Mouse (Mus musculus) 416B (cell line): ENCODE results near the gene Tes3-ps.

Source experiments
- DNase-seq: peaks from one replicate; pipeline ENCODE4 v3.0.0; 2011; ENCODE audit warnings: low read depth

Tes3-ps gene

DNA sequence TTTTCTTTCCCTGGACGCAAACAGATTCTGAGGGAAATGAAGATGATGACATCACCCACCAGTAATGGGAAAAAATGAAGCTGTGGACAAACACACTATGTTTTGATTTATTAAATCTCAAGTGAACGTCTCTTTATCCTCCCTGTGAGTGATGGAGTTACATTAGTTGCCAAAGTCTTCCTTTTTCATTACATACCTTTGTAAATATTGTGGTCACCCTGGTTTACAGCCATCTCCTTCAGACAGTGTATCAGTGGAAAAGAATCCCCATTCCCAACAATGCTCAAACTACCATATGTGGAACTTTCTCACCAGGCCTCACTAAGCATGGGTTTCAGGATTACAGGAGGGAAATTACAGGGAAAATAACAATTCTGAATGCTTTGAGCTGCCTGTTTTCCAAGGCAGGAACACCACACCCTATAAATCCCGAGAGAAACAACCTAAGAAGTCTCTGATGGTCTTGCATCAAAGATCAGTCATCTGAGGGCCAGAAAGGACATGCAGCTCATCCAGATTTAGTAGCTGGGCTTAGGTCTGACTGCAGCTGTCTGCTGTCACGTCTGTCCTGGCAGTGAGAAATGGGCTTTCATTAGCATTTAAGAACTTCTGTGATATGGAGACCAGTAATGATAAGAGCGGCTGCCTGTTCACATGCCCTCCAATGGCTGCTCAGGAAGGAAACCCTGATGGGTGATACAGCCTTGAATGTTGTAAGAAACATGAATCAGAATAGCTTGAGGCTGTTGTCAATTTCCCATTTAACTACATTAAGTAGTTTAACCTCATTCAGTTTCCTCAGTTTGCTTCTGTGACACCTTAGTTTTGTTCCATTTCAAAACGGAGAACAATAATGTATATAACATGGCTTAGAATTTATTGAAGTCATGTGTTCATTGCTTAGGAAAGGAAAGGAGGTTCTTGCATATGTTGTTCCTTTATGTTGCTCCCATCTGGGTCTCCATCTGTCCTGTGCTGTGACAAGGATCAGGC is at the start of gene Tes3-ps:
Tes3-ps (plus strand) TSS at position 943 of the 993 bp plus-strand sequence.
- DNase-seq, result peak; percentile 46

- no peak for DNase-seq
Observed at GRCm38 (mm10) chr13:49444451-49444850, 48.7 kb upstream of the Tes3-ps start.

- DNase-seq, result peak; percentile 81
Observed at GRCm38 (mm10) chr13:49449318-49449749, 43.8 kb upstream of the Tes3-ps start.

DNA sequence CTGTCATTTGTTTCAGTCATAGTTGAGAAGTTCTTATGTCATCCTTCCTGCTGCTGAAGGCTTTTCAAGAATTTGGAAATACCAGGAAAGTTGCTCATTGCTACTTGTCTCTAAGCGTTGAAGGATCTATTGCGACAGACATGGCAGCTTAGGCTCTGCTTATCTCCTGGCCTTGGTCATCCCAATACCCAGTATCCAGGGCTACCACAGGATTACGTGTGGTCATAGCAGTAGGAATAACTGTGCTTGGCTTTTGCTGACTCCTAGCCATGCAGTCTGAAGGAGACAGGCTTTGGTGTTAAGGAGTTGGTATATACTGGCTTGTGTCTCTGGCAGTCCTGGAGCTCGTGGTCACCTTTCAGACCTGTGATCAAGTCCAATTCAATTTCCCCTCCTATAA is 32.8 kb upstream of the Tes3-ps start:
- DNase-seq, result peak; percentile 72

- DNase-seq, result no peak
Observed at GRCm38 (mm10) chr13:49460692-49461414, 32.3 kb upstream of the Tes3-ps start.

DNA sequence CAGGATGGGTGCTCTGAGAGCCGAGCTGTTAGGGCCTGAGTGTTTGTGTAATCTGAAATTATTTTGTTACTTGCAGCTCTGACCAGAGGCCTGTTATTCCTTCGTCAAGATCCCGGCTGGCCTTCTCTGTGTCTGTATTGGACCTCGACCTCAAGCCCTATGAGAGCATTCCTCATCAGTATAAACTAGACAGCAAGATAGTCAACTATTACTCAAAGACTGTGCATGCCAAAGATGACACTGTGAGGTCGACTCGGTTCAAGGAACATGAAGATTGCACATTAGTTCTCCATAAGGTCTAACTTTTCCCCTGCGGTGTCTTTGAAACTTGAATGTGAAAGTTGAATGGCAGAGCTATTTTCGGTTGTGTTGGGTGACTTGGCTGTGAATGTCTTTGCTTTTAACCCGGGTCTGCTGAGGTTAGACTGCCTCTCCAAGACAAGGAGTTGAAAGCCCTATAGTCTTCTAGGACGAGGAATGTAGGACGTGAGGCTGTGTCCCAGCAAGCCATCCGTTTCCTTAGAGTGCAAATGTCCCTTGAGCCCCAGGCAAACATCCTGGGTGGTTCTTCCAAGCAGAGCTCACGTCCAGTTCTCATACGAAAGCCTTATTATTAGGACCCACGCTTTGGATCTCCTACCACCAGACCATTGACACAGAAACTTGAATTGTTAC is 31.5 kb upstream of the Tes3-ps start:
- no peak for DNase-seq

DNA sequence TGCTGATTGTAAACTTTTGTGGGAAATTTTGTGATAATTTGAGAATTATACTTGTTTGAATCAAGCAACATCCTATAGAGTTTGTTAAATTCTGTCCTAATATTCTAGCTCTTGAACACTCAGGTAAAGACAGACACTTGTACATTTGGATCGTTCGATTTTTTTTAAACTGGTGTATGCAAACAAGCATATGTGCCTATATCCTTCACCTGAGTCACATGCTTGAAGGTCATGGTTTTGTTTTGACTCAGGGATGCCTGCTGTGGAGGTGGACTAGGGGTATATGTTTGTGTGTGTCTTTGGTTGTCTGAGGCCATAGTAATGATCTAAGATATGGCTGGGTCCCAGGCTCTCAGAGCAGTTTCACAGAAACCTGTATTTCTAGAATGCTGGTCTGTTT is 30.2 kb upstream of the Tes3-ps start:
- no peak for DNase-seq

- DNase-seq, result no peak
Observed at GRCm38 (mm10) chr13:49465875-49466274, 27.2 kb upstream of the Tes3-ps start.

GRCm38 (mm10) chr13:49466393-49467075 is 26.6 kb upstream of the Tes3-ps start:
- DNase-seq, result no peak

GRCm38 (mm10) chr13:49467585-49467984 is 25.5 kb upstream of the Tes3-ps start:
- no peak for DNase-seq

GRCm38 (mm10) chr13:49469002-49469401 is 24.1 kb upstream of the Tes3-ps start:
- DNase-seq, result peak; percentile 18

GRCm38 (mm10) chr13:49470319-49470718 is 22.8 kb upstream of the Tes3-ps start:
- DNase-seq, result no peak

GRCm38 (mm10) chr13:49470806-49471205 is 22.3 kb upstream of the Tes3-ps start:
- peak; percentile 13 for DNase-seq

DNA sequence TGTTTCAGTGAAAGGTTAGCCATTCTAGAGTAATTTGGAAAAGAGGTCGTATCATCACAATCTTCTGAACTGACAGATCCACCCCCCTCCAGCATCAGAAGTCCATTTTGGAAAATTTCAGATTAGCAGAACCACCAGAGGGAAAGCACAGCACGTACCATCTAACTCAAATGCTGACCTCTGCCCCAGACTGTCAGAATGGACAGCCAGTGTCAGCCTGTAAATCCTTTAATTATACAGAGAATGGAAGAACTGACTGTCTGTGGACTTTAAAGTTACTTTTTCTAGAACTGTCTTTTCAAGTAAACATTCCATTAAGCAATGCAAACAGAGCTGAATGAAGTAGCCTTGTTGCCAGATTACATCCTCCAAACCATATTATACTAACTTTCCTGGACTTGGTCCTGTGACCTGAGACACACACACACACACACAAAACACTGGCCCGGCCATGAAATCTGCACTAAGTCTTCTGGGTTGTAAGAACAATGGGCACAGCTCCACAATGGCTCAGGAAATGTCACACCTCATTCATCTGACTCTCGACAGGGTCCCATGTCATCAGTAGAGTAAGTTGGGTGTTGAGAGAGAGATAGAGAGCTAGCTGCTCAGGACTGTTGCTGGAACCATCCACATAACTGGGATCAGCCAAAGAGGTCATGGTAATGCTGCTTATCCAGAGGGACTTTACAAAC is 21.0 kb upstream of the Tes3-ps start:
- DNase-seq, result no peak

GRCm38 (mm10) chr13:49472676-49473005 is 20.5 kb upstream of the Tes3-ps start:
- DNase-seq, result no peak

GRCm38 (mm10) chr13:49477887-49478286 is 15.2 kb upstream of the Tes3-ps start:
- DNase-seq, result no peak

GRCm38 (mm10) chr13:49478851-49479374 is 14.2 kb upstream of the Tes3-ps start:
- DNase-seq, result no peak

- no peak for DNase-seq
Observed at GRCm38 (mm10) chr13:49479399-49479798, 13.7 kb upstream of the Tes3-ps start.

GRCm38 (mm10) chr13:49480057-49480456 is 13.1 kb upstream of the Tes3-ps start:
- peak; percentile 59 for DNase-seq

DNA sequence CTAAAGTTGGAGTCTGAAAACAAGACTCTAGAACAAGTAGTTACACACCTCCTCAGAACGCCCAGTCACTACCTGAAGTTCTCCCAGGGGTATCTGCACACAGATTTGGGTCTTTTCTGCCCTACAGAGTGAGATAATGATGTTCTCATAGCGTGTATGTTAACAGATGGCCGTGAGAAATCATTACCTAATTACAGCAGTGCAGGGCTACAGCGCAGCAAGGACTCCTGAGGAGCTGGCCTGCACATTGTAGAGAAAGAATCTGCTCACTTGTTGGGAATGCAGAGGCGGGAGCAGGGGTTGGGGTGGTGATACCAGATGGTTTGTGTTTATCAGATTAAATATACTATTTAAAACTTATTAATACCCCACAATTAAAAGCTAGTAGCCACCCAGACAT is 12.6 kb upstream of the Tes3-ps start:
- DNase-seq, result no peak

- DNase-seq, result no peak
Observed at GRCm38 (mm10) chr13:49485388-49485787, 7.7 kb upstream of the Tes3-ps start.
